Mouse (Mus musculus): ENCODE results near the gene A2ml1.

DNA sequence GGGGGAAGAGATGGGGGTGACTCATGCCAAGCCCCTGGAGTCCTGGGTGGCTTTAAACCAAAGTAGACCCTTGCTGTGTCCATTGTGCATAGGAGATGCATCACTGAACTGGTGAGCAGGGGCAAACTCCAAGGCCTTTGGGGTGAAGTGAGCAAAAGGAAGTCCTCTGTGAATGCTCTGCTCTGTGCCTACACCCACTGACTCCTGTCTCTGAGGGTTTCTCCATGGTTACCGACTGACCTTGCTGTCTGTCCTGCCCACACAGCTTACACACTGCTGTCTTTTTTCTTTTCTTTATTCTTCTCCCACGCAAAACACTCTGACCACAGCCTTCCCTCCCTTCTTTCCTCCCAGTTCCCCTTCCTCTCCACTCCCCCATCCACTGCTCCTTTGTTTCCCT is 41.3 kb upstream of the A2ml1 start:
- no peak for TF ChIP-seq EP300 (optimal IDR thresholded peaks at IDR 0.05)
- no peak for TF ChIP-seq CTCF (IDR thresholded peaks at IDR 0.05; ENCODE audit: low read depth)

Measured in stomach, postnatal 0 days (tissue).